Mouse (Mus musculus) small intestine, adult 2 months (tissue): Measurements from ENCODE around the gene Gm26727.

ENCODE experiments used
- CTCF ChIP-seq: fragments of 200-500 bp; IDR thresholded peaks from 2 replicates; pipeline ENCODE4 v1.5.1; 2012; ENCODE audit warnings: low read depth, mild to moderate bottlenecking, control low read depth, inconsistent platforms, low read length, moderate library complexity, mixed read lengths; ENCODE audit not compliant: insufficient replicate concordance, insufficient read length; ENCODE audit errors: extremely low read depth
- POLR2A ChIP-seq: fragments of 200-500 bp; IDR thresholded peaks from 2 replicates; pipeline ENCODE4 v1.6.1; 2012; ENCODE audit warnings: low read depth, mild to moderate bottlenecking, control low read depth, inconsistent platforms, low read length, moderate library complexity

DNA sequence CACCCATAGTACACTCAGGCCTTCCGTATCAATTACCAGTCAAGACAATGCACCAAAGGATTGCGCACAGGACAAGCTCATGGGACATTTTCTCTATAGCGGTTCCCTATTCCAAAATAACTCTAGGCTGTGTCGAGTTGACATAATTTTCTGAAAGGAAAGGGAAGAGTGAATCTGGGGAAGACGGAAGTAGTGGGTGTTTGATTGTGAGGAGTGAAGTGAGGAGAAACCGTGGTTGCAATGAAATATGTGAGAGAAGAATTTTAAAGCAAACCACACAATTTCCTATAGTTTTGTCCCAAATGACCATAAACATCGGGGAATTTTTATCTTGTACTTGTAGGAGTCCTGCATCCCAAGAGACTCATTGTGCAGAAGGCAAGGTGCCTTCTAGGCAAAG, 34.1 kb upstream of the Gm26727 start:
- no peak for TF ChIP-seq CTCF
- TF ChIP-seq POLR2A = no peak
